Mouse (Mus musculus) limb, embryonic 12.5 days (tissue): ENCODE data around the gene Smarcal1. TPM values are rescaled to one million over a fixed set of nuclear protein-coding genes. Genes with fewer than 3 reads are reported as not detected.
A peak's percentile ranks its signal among the peaks of the same experiment; 100 is the strongest.

Experiments
- ATAC-seq: fragments of 200-750 bp; cut with Nextera tagmentation; 2 replicates; pipeline ENCODE4 v1.8.0; 2017; ENCODE audit warnings: low read depth, moderate TSS enrichment; ENCODE audit not compliant: insufficient number of reproducible peaks, insufficient read depth, low FRiP score, low TSS enrichment
- H3K27ac ChIP-seq: fragments of 300-500 bp; sonication (generic); 2 replicates; pipeline ENCODE4 v1.5.1; 2016; ENCODE audit warnings: mild to moderate bottlenecking, moderate library complexity
- H3K27me3 ChIP-seq: fragments of 300-500 bp; sonication (generic); 2 replicates; pipeline ENCODE4 v1.6.1; 2016; ENCODE audit warnings: mild to moderate bottlenecking, moderate library complexity
- H3K36me3 ChIP-seq: fragments of 300-500 bp; sonication (generic); 2 replicates; pipeline ENCODE4 v1.6.1; 2016; ENCODE audit warnings: mild to moderate bottlenecking, moderate library complexity
- H3K4me1 ChIP-seq: fragments of 300-500 bp; sonication (generic); replicated peaks from 2 replicates; pipeline ENCODE4 v1.6.1; 2016
- H3K4me2 ChIP-seq: fragments of 300-500 bp; sonication (generic); 2 replicates; pipeline ENCODE4 v1.6.1; 2016; ENCODE audit warnings: mild to moderate bottlenecking, moderate library complexity
- H3K4me3 ChIP-seq: fragments of 300-500 bp; sonication (generic); replicated peaks from 2 replicates; pipeline ENCODE4 v1.5.1; 2016; ENCODE audit warnings: mild to moderate bottlenecking
- H3K9ac ChIP-seq: fragments of 300-500 bp; sonication (generic); replicated peaks from 2 replicates; pipeline ENCODE4 v1.6.1; 2016; ENCODE audit warnings: mild to moderate bottlenecking, moderate library complexity
- H3K9me3 ChIP-seq: fragments of 300-500 bp; sonication (generic); 2 replicates; pipeline ENCODE4 v1.6.1; 2016; ENCODE audit warnings: mild to moderate bottlenecking, moderate library complexity
- WGBS: fragments of 180-500 bp; shearing (Covaris S2); methylation state at CpG from one replicate; pipeline ENCODE4 v1.1.7; 2016; 5-methylcytosine and 5-hydroxymethylcytosine counted together
- polyA plus RNA-seq: library from polyadenylated mRNA; unstranded; fragments of >200 nt; fragmentation: Nextera tagmentation; extraction: Ambion mirVana; gene quantifications from 2 replicates; pipeline ENCODE4 v1.2.1, GENCODE M21; 2016

The Smarcal1 gene
- polyA plus RNA-seq, 1 experiment from 2014 or later = 34.7 TPM

GRCm38 (mm10) chr1:72568725-72569124 lies 14.3 kb upstream of the Smarcal1 start:
- Histone ChIP-seq H3K27me3 (no peaks in the 10 kb centered on the region), H3K36me3 (no peaks in the 10 kb centered on the region), H3K9me3 (no peaks in the 10 kb centered on the region), H3K4me3 (no peak overlapping the region), H3K27ac (no peak overlapping the region), H3K9ac (no peak overlapping the region), H3K4me2 (no peak overlapping the region), H3K4me1 (peaks cover 11% of the 10 kb centered on the region; the same call in 1 of the 2 replicates)
- ATAC-seq = no peak
- 90% methylated on average over 8 of the region's 8 CpGs for WGBS

GRCm38 (mm10) chr1:72574047-72574446 lies 9.0 kb upstream of the Smarcal1 start:
- no peaks in the 10 kb centered on the region for H3K9me3 ChIP-seq
- H3K4me2 ChIP-seq = no peak overlapping the region
- H3K27ac ChIP-seq = no peak overlapping the region
- H3K4me1 ChIP-seq = peaks cover 24% of the 10 kb centered on the region
- H3K4me3 ChIP-seq = no peak overlapping the region
- 26% methylated on average over 7 of the region's 7 CpGs for WGBS
- peaks cover 8% of the 10 kb centered on the region for H3K27me3 ChIP-seq
- ATAC-seq = no peak
- H3K9ac ChIP-seq = no peak overlapping the region
- no peaks in the 10 kb centered on the region for H3K36me3 ChIP-seq

- peaks cover 24% of the 10 kb centered on the region for H3K4me1 ChIP-seq
- no peak overlapping the region for H3K4me2 ChIP-seq
- ATAC-seq = no peak
- H3K9me3 ChIP-seq = no peaks in the 10 kb centered on the region
- H3K4me3 ChIP-seq = no peak overlapping the region
- H3K27ac ChIP-seq = no peak overlapping the region
- 50% methylated on average over 7 of the region's 7 CpGs for WGBS
- no peaks in the 10 kb centered on the region for H3K36me3 ChIP-seq
- peaks cover 8% of the 10 kb centered on the region for H3K27me3 ChIP-seq
- no peak overlapping the region for H3K9ac ChIP-seq
Observed at GRCm38 (mm10) chr1:72574608-72575007, 8.4 kb upstream of the Smarcal1 start.

- no peak overlapping the region for H3K9ac ChIP-seq
- no peak overlapping the region for H3K4me2 ChIP-seq
- 55% methylated on average over 4 of the region's 4 CpGs for WGBS
- ATAC-seq = no peak
- no peak overlapping the region for H3K27ac ChIP-seq
- H3K4me1 ChIP-seq = peaks cover 24% of the 10 kb centered on the region
- H3K4me3 ChIP-seq = no peak overlapping the region
- no peaks in the 10 kb centered on the region for H3K9me3 ChIP-seq
- H3K36me3 ChIP-seq = no peaks in the 10 kb centered on the region
- peaks cover 8% of the 10 kb centered on the region for H3K27me3 ChIP-seq
Observed at GRCm38 (mm10) chr1:72575121-72575520, 7.9 kb upstream of the Smarcal1 start.

- ATAC-seq = no peak
- Histone ChIP-seq H3K27ac (no peak overlapping the region), H3K27me3 (peaks cover 8% of the 10 kb centered on the region), H3K4me3 (no peak overlapping the region), H3K4me2 (peak overlapping the region; percentile 45), H3K9me3 (no peaks in the 10 kb centered on the region), H3K4me1 (peaks cover 18% of the 10 kb centered on the region), H3K9ac (peak overlapping the region; percentile 24; the same call in 1 of the 2 replicates), H3K36me3 (no peaks in the 10 kb centered on the region)
- WGBS = 1% methylated on average over 12 of the region's 12 CpGs
Observed at GRCm38 (mm10) chr1:72577481-72577922, 5.5 kb upstream of the Smarcal1 start.

GRCm38 (mm10) chr1:72578351-72578750 lies 4.7 kb upstream of the Smarcal1 start:
- no peak overlapping the region for H3K4me3 ChIP-seq
- ATAC-seq = no peak
- 40% methylated on average over 15 of the region's 15 CpGs for WGBS
- no peaks in the 10 kb centered on the region for H3K9me3 ChIP-seq
- H3K36me3 ChIP-seq = no peaks in the 10 kb centered on the region
- no peak overlapping the region for H3K9ac ChIP-seq
- H3K27ac ChIP-seq = no peak overlapping the region
- 0 out of 2 replicates have a peak overlapping the region, but pooled peaks have one; percentile 15 for H3K4me2 ChIP-seq
- H3K27me3 ChIP-seq = peaks cover 8% of the 10 kb centered on the region
- peaks cover 18% of the 10 kb centered on the region for H3K4me1 ChIP-seq

GRCm38 (mm10) chr1:72578806-72579205 lies 4.2 kb upstream of the Smarcal1 start:
- H3K4me3 ChIP-seq = no peak overlapping the region
- peaks cover 19% of the 10 kb centered on the region for H3K4me1 ChIP-seq
- no peak for ATAC-seq
- 38% methylated on average over 4 of the region's 4 CpGs for WGBS
- H3K4me2 ChIP-seq = 0 out of 2 replicates have a peak overlapping the region, but pooled peaks have one; percentile 15
- peaks cover 8% of the 10 kb centered on the region for H3K27me3 ChIP-seq
- no peak overlapping the region for H3K27ac ChIP-seq
- H3K9me3 ChIP-seq = no peaks in the 10 kb centered on the region
- no peaks in the 10 kb centered on the region for H3K36me3 ChIP-seq
- no peak overlapping the region for H3K9ac ChIP-seq

- ATAC-seq = no peak
- H3K27me3 ChIP-seq = no peaks in the 10 kb centered on the region
- peak overlapping the region; percentile 24; the same call in 1 of the 2 replicates for H3K9ac ChIP-seq
- H3K4me3 ChIP-seq = peak overlapping the region; percentile 70
- peak overlapping the region; percentile 63 for H3K4me2 ChIP-seq
- no peak overlapping the region for H3K27ac ChIP-seq
- WGBS = 89% methylated on average over 4 of the region's 4 CpGs
- no peaks in the 10 kb centered on the region for H3K9me3 ChIP-seq
- H3K4me1 ChIP-seq = peaks cover 9% of the 10 kb centered on the region
- H3K36me3 ChIP-seq = peaks cover 33% of the 10 kb centered on the region
Observed at GRCm38 (mm10) chr1:72583906-72584305, 855 bp downstream of the Smarcal1 start.

GRCm38 (mm10) chr1:72585971-72586875 lies 3.2 kb downstream of the Smarcal1 start:
- H3K4me2 ChIP-seq = no peak overlapping the region
- peaks cover 50% of the 10 kb centered on the region for H3K36me3 ChIP-seq
- no peaks in the 10 kb centered on the region for H3K9me3 ChIP-seq
- H3K4me1 ChIP-seq = peaks cover 8% of the 10 kb centered on the region
- no peaks in the 10 kb centered on the region for H3K27me3 ChIP-seq
- H3K9ac ChIP-seq = no peak overlapping the region
- H3K27ac ChIP-seq = no peak overlapping the region
- H3K4me3 ChIP-seq = no peak overlapping the region
- WGBS = 92% methylated on average over 17 of the region's 17 CpGs
- ATAC-seq = no peak

GRCm38 (mm10) chr1:72587532-72587931 lies 4.5 kb downstream of the Smarcal1 start:
- no peak overlapping the region for H3K27ac ChIP-seq
- no peak overlapping the region for H3K4me2 ChIP-seq
- ATAC-seq = no peak
- WGBS = 90% methylated on average over 15 of the region's 15 CpGs
- no peaks in the 10 kb centered on the region for H3K27me3 ChIP-seq
- H3K36me3 ChIP-seq = peaks cover 63% of the 10 kb centered on the region
- H3K4me1 ChIP-seq = peaks cover 8% of the 10 kb centered on the region
- no peak overlapping the region for H3K9ac ChIP-seq
- no peaks in the 10 kb centered on the region for H3K9me3 ChIP-seq
- no peak overlapping the region for H3K4me3 ChIP-seq

- ATAC-seq = no peak
- H3K36me3 ChIP-seq = peaks cover 75% of the 10 kb centered on the region
- 88% methylated on average over 2 of the region's 2 CpGs for WGBS
Observed at GRCm38 (mm10) chr1:72588763-72589162, 5.7 kb downstream of the Smarcal1 start.

More at GRCm38 (mm10) chr1:72588763-72589162, 5.7 kb downstream of the Smarcal1 start:
- no peaks in the 10 kb centered on the region for H3K27me3 ChIP-seq
- no peak overlapping the region for H3K27ac ChIP-seq
- no peak overlapping the region for H3K4me3 ChIP-seq
- no peak overlapping the region for H3K9ac ChIP-seq
- H3K4me1 ChIP-seq = peaks cover 8% of the 10 kb centered on the region
- no peak overlapping the region for H3K4me2 ChIP-seq
- no peaks in the 10 kb centered on the region for H3K9me3 ChIP-seq
